ENCODE assay signal across 9 mouse cellular contexts in the genomic region with DNA sequence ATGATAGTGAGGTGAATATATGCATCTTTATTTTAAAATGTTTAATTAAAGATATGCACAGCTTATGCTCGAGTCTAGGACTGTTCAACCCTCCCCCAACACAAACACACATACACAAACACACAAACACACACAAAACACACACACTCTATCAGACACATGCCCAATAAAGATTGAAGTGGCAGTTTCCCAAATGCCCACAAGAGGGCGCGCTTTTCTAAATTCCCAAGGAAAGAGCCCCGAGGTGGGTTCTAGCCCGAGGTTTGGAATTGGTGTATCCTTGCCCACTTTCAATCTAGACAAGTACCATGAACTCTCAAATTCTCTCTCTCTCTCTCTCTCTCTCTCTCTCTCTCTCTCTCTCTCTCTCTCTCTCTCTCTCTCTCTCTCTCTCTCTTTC. TPM values are rescaled to one million over a fixed set of nuclear protein-coding genes. Genes with fewer than 3 reads are reported as not detected.
DNase-seq lines count a peak whose midpoint lies in the region; ATAC-seq and TF ChIP-seq lines count a peak whose summit lies in the region.
"Had no signal": no experiment of that assay in that cellular context is flagged by ENCODE, and none has a peak within 500 bp of the region (broad histone marks: within the 10 kb centered on the region; RNA-seq: fewer than 3 reads in every experiment).

No protein-coding gene starts in this region.

- H3K4me3 ChIP-seq in hindbrain, embryonic 11.5 days (ENCODE audit: low read depth, low read length), result no peak overlapping the region
- H3K4me3 ChIP-seq in hindbrain, embryonic 16.5 days (ENCODE audit: low read length), result no peak overlapping the region
- no peak overlapping the region for H3K4me3 ChIP-seq in ES-Bruce4 (ENCODE audit: low read depth, low read length)
- H3K4me3 ChIP-seq in gastrocnemius, adult 2 months, result no peak overlapping the region
- H3K4me3 ChIP-seq: limb, embryonic 13.5 days had no signal

- no peak overlapping the region for H3K9ac ChIP-seq in hindbrain, embryonic 11.5 days (ENCODE audit: low read depth, low read length)
- no peak overlapping the region for H3K9ac ChIP-seq in hindbrain, embryonic 16.5 days (ENCODE audit: low read depth, low read length)
- no peak overlapping the region for H3K9ac ChIP-seq in ES-Bruce4 (ENCODE audit: low read depth, poor library complexity, severe bottlenecking)
- H3K9ac ChIP-seq: limb, embryonic 13.5 days had no signal

- peak; percentile 81 for DNase-seq in hindbrain, embryonic 11.5 days (ENCODE audit: low spot score)
- DNase-seq in cerebellum, adult 8-10 months, result peak; percentile 17
- peak; percentile 74 for DNase-seq in gastrocnemius, adult 2 months
- peak; percentile 21 for DNase-seq in layer of hippocampus, adult 9-11 months
- peak; percentile 43 for DNase-seq in thymus, postnatal 0 days (ENCODE audit: low spot score)

- no peak for ATAC-seq in hindbrain, embryonic 11.5 days (ENCODE audit: low FRiP score)
- no peak for ATAC-seq in hindbrain, embryonic 16.5 days
- peak; percentile 44 for ATAC-seq in megakaryocyte progenitor cell, adult 5-6 weeks (replicated peaks; ENCODE audit: poor library complexity)

- intact Hi-C loops in gastrocnemius, adult 2 months (cut with DNase I), result loop anchor here (2.0 to 5.0 kb wide), 2 partner anchors 450 to 473 kb away; no protein-coding TSS in a partner anchor

- peak; percentile 13 for TF ChIP-seq CTCF in ES-Bruce4 (IDR thresholded peaks at IDR 0.05; ENCODE audit: low read depth, low read length)
- peak; percentile 82 for TF ChIP-seq CTCF in gastrocnemius, adult 2 months (IDR thresholded peaks at IDR 0.05)

- H3K27me3 ChIP-seq in hindbrain, embryonic 11.5 days (ENCODE audit: control insufficient read depth, insufficient read depth, low read length), result no peaks in the 10 kb centered on the region
- no peaks in the 10 kb centered on the region for H3K27me3 ChIP-seq in hindbrain, embryonic 16.5 days (replicated peaks; ENCODE audit: control insufficient read depth, insufficient read depth, low read length)
- no peaks in the 10 kb centered on the region; the same call in 1 of the 2 replicates for H3K27me3 ChIP-seq in ES-Bruce4 (ENCODE audit: control insufficient read depth, insufficient read depth, low read length, poor library complexity, severe bottlenecking)

- TF ChIP-seq POLR2A in ES-Bruce4 (IDR thresholded peaks at IDR 0.05; ENCODE audit: insufficient read depth, low read length), result no peak

- H3K36me3 ChIP-seq in hindbrain, embryonic 11.5 days (ENCODE audit: control insufficient read depth, insufficient read depth, low read length), result no peaks in the 10 kb centered on the region
- H3K36me3 ChIP-seq in hindbrain, embryonic 16.5 days (ENCODE audit: control insufficient read depth, insufficient read depth, low read length), result no peaks in the 10 kb centered on the region
- no peaks in the 10 kb centered on the region for H3K36me3 ChIP-seq in ES-Bruce4 (ENCODE audit: control insufficient read depth, insufficient read depth, low read length, poor library complexity, severe bottlenecking)
- H3K36me3 ChIP-seq: limb, embryonic 13.5 days had no signal

- H3K9me3 ChIP-seq in hindbrain, embryonic 11.5 days (ENCODE audit: control insufficient read depth, low read length), result no peaks in the 10 kb centered on the region
- H3K9me3 ChIP-seq in hindbrain, embryonic 16.5 days (ENCODE audit: control insufficient read depth, low read length), result no peaks in the 10 kb centered on the region
- H3K9me3 ChIP-seq in ES-Bruce4 (replicated peaks; ENCODE audit: control insufficient read depth, insufficient read depth, low read length, poor library complexity, severe bottlenecking), result no peaks in the 10 kb centered on the region
- H3K9me3 ChIP-seq: limb, embryonic 13.5 days had no signal

- H3K4me1 ChIP-seq in hindbrain, embryonic 11.5 days (replicated peaks; ENCODE audit: control insufficient read depth, insufficient read depth, low read length), result no peaks in the 10 kb centered on the region; the same call in 1 of the 2 replicates
- H3K4me1 ChIP-seq in hindbrain, embryonic 16.5 days (ENCODE audit: control insufficient read depth, insufficient read depth, low read depth, low read length), result peaks cover 10% of the 10 kb centered on the region
- no peaks in the 10 kb centered on the region for H3K4me1 ChIP-seq in ES-Bruce4 (ENCODE audit: control insufficient read depth, insufficient read depth, low read length)

- no peak overlapping the region for H3K27ac ChIP-seq in hindbrain, embryonic 11.5 days (ENCODE audit: low read depth, low read length)
- H3K27ac ChIP-seq in hindbrain, embryonic 16.5 days (ENCODE audit: low read depth, low read length), result no peak overlapping the region
- no peak overlapping the region for H3K27ac ChIP-seq in ES-Bruce4 (ENCODE audit: insufficient read depth, low read length)
- no peak overlapping the region for H3K27ac ChIP-seq in gastrocnemius, adult 2 months
- H3K27ac ChIP-seq: limb, embryonic 13.5 days had no signal

- no peak for TF ChIP-seq EP300 in ES-Bruce4 (IDR thresholded peaks at IDR 0.05; ENCODE audit: insufficient read depth, low read depth, low read length)

- 2% methylated on average over 5 of the region's 5 CpGs for WGBS in hindbrain, embryonic 11.5 days
- 5% methylated on average over 5 of the region's 5 CpGs for WGBS in hindbrain, embryonic 16.5 days

- no peak overlapping the region for H3K4me2 ChIP-seq in hindbrain, embryonic 11.5 days (replicated peaks; ENCODE audit: low read depth, low read length)
- H3K4me2 ChIP-seq in hindbrain, embryonic 16.5 days (ENCODE audit: low read length), result no peak overlapping the region
- H3K4me2 ChIP-seq: limb, embryonic 13.5 days had no signal

RNA-seq across cellular contexts. Expression of gene Igf1, which starts 3.7 kb away (rescaled TPM):
- 32.7 and 33.8 TPM in 2 replicates for polyA plus RNA-seq in hindbrain, embryonic 11.5 days (2014; fragmentation: Nextera tagmentation; extraction: Ambion mirVana)
- polyA plus RNA-seq in hindbrain, embryonic 16.5 days (2015; fragmentation: Nextera tagmentation; extraction: Ambion mirVana), result 15.7 and 16.6 TPM in 2 replicates
- polyA plus RNA-seq in ES-Bruce4 (2011; ENCODE audit: insufficient read depth, insufficient read length, low read depth, missing spikeins), result 0.30 and 0.58 TPM in 2 replicates
- 10 to 100 TPM; 17.9 to 18.9 TPM for total RNA-seq in gastrocnemius, adult 2 months (2021)
- 0.10 and 0.49 TPM in 2 replicates for total RNA-seq in megakaryocyte progenitor cell, adult 5-6 weeks (2015)
- 0.04 TPM in 1 of 2 replicates, not detected in the other for total RNA-seq in megakaryocyte progenitor cell, adult 5-6 weeks (2017)
- 15.2 and 17.8 TPM in 2 replicates for polyA plus RNA-seq in thymus, postnatal 0 days (2015; fragmentation: Nextera tagmentation; extraction: Ambion mirVana)

Comparison
In these comparisons a context has a peak if more than half of its experiments do, and no peak if none do; other contexts are left out.
1. DNase-seq: peak in every context shown above with its lines; median percentile 81 in hindbrain, embryonic 11.5 days; 74 in gastrocnemius, adult 2 months; 43 in thymus, postnatal 0 days; 21 in layer of hippocampus, adult 9-11 months; 17 in cerebellum, adult 8-10 months.
2. RNA of gene Igf1, which starts 3.7 kb away (polyA plus RNA-seq): 32.7 to 33.8 TPM in hindbrain, embryonic 11.5 days, 15.7 to 16.6 TPM in hindbrain, embryonic 16.5 days and 15.2 to 17.8 TPM in thymus, postnatal 0 days; 0.30 to 0.58 TPM in ES-Bruce4; every median in the first group is over 10 times any median in the second.